Mouse (Mus musculus) C2C12 (cell line): Measurements from ENCODE around the gene Kitl.

Source experiments
- CEBPB ChIP-seq: IDR thresholded peaks from one replicate; pipeline ENCODE4 v1.6.1; 2011; ENCODE audit warnings: low read depth, mild to moderate bottlenecking, control low read depth, moderate library complexity
- CTCF ChIP-seq: IDR thresholded peaks from one replicate; pipeline ENCODE4 v1.5.1; 2011; ENCODE audit not compliant: control insufficient read depth, insufficient read depth, insufficient read length
- FOSL1 ChIP-seq: IDR thresholded peaks from one replicate; pipeline ENCODE4 v1.8.0; 2011; ENCODE audit warnings: mild to moderate bottlenecking, low read length; ENCODE audit not compliant: poor library complexity, insufficient read depth, severe bottlenecking
- MAX ChIP-seq: IDR thresholded peaks from one replicate; pipeline ENCODE4 v1.6.1; 2011; ENCODE audit warnings: mild to moderate bottlenecking, control low read depth
- MYOD1 ChIP-seq: IDR thresholded peaks from one replicate; pipeline ENCODE4 v1.6.1; 2011; ENCODE audit warnings: low read depth; ENCODE audit not compliant: control insufficient read depth, insufficient read length
- MYOG ChIP-seq: IDR thresholded peaks from one replicate; pipeline ENCODE4 v1.6.1; 2011; ENCODE audit not compliant: control insufficient read depth, insufficient read length; ENCODE audit errors: extremely low read depth
- USF1 ChIP-seq: IDR thresholded peaks from one replicate; pipeline ENCODE4 v1.6.1; 2011; ENCODE audit warnings: low read depth, mild to moderate bottlenecking, control low read depth, moderate library complexity

GRCm38 (mm10) chr10:99972866-99973265 is 42.6 kb upstream of the Kitl start:
- TF ChIP-seq USF1 (no peak), CTCF (no peak), MAX (no peak), FOSL1 (no peak), MYOG (no peak), CEBPB (no peak), MYOD1 (no peak)
